Mouse (Mus musculus) liver, postnatal 0 days (tissue): ENCODE measurements around the gene Ppat.

ENCODE experiments used
- CTCF ChIP-seq: sonication (generic); IDR thresholded peaks from 2 replicates; pipeline ENCODE4 v1.5.1; 2016; ENCODE audit warnings: antibody characterized with exemption, low read depth
- EP300 ChIP-seq: IDR thresholded peaks from 2 replicates; pipeline ENCODE4 v1.6.1; 2016; ENCODE audit warnings: antibody characterized with exemption, low read depth, mild to moderate bottlenecking

- TF ChIP-seq CTCF, result no peak
- no peak for TF ChIP-seq EP300
Measured at GRCm38 (mm10) chr5:76973488-76973887, 22.1 kb upstream of the Ppat start.
